Mouse (Mus musculus): ENCODE results near the gene Gcm1.

- TF ChIP-seq EP300 (IDR thresholded peaks at IDR 0.05; ENCODE audit: insufficient read depth, low read depth, low read length) (no peak), CTCF (IDR thresholded peaks at IDR 0.05; ENCODE audit: low read depth, low read length) (no peak)
These were observed 35.9 kb upstream of the Gcm1 start for GRCm38 (mm10) chr9:78015816-78016215.

All from ES-Bruce4 (cell line).